Mouse (Mus musculus): ENCODE measurements around the gene Hectd4. TPM values are rescaled to one million over a fixed set of nuclear protein-coding genes. Genes with fewer than 3 reads are reported as not detected.
"Not testable (repeated sequence)": the region's sequence is repeated elsewhere in the genome, so short reads cannot be mapped to it uniquely, and the experiment has no call there.

Hectd4 gene
- polyA plus RNA-seq, 1 experiment from 2014 or later, result 5.2 TPM

- no peak overlapping the region for H3K4me2 ChIP-seq
- no peaks in the 10 kb centered on the region for H3K27me3 ChIP-seq
- no peak for ATAC-seq (replicated peaks; ENCODE audit: low FRiP score)
- H3K4me3 ChIP-seq (replicated peaks), result no peak overlapping the region
- no peak overlapping the region for H3K27ac ChIP-seq
- peaks cover 85% of the 10 kb centered on the region for H3K36me3 ChIP-seq
- H3K9me3 ChIP-seq (replicated peaks), result no peaks in the 10 kb centered on the region
- peaks cover 8% of the 10 kb centered on the region for H3K4me1 ChIP-seq
- H3K9ac ChIP-seq, result no peak overlapping the region
- WGBS, result 75% methylated on average over 7 of the region's 7 CpGs
Measured at GRCm38 (mm10) chr5:121339507-121340230, 119.7 kb downstream of the Hectd4 start.

- WGBS, result 13% methylated on average over 7 of the region's 7 CpGs
- H3K36me3 ChIP-seq, result peaks cover 86% of the 10 kb centered on the region
- peak; percentile 62; the same call in 1 of the 2 replicates for ATAC-seq (replicated peaks; ENCODE audit: low FRiP score)
- H3K9me3 ChIP-seq (replicated peaks), result no peaks in the 10 kb centered on the region
- H3K27ac ChIP-seq, result no peak overlapping the region
- H3K4me2 ChIP-seq, result no peak overlapping the region
- no peak overlapping the region for H3K9ac ChIP-seq
- no peak overlapping the region for H3K4me3 ChIP-seq (replicated peaks)
- peaks cover 8% of the 10 kb centered on the region for H3K4me1 ChIP-seq
- no peaks in the 10 kb centered on the region for H3K27me3 ChIP-seq
Measured at GRCm38 (mm10) chr5:121340965-121341473, 121.0 kb downstream of the Hectd4 start.

- no peak overlapping the region for H3K4me2 ChIP-seq
- no peak overlapping the region for H3K9ac ChIP-seq
- peaks cover 84% of the 10 kb centered on the region for H3K36me3 ChIP-seq
- no peak overlapping the region for H3K4me3 ChIP-seq (replicated peaks)
- H3K27me3 ChIP-seq, result no peaks in the 10 kb centered on the region
- ATAC-seq (replicated peaks; ENCODE audit: low FRiP score), result no peak
- H3K27ac ChIP-seq, result no peak overlapping the region
- 92% methylated on average over 11 of the region's 11 CpGs for WGBS
- no peaks in the 10 kb centered on the region for H3K9me3 ChIP-seq (replicated peaks)
- peaks cover 8% of the 10 kb centered on the region for H3K4me1 ChIP-seq
Measured at GRCm38 (mm10) chr5:121342490-121342889, 122.5 kb downstream of the Hectd4 start.

- no peak overlapping the region for H3K9ac ChIP-seq
- H3K27me3 ChIP-seq, result no peaks in the 10 kb centered on the region
- H3K4me2 ChIP-seq, result no peak overlapping the region
- no peaks in the 10 kb centered on the region for H3K9me3 ChIP-seq (replicated peaks)
- H3K4me1 ChIP-seq, result peaks cover 8% of the 10 kb centered on the region
- ATAC-seq (replicated peaks; ENCODE audit: low FRiP score), result no peak
- H3K36me3 ChIP-seq, result peaks cover 83% of the 10 kb centered on the region
- WGBS, result 92% methylated on average over 8 of the region's 8 CpGs
- no peak overlapping the region for H3K4me3 ChIP-seq (replicated peaks)
- no peak overlapping the region for H3K27ac ChIP-seq
Measured at GRCm38 (mm10) chr5:121343997-121344396, 124.0 kb downstream of the Hectd4 start.

GRCm38 (mm10) chr5:121359229-121359628 lies 139.2 kb downstream of the Hectd4 start:
- H3K9me3 ChIP-seq (replicated peaks), result no peaks in the 10 kb centered on the region
- no peak overlapping the region for H3K9ac ChIP-seq
- 70% methylated on average over 9 of the region's 9 CpGs for WGBS
- ATAC-seq (replicated peaks; ENCODE audit: low FRiP score), result no peak
- H3K4me1 ChIP-seq, result no peaks in the 10 kb centered on the region
- no peak overlapping the region for H3K4me2 ChIP-seq
- H3K4me3 ChIP-seq (replicated peaks), result no peak overlapping the region
- H3K27ac ChIP-seq, result no peak overlapping the region
- no peaks in the 10 kb centered on the region for H3K27me3 ChIP-seq
- H3K36me3 ChIP-seq, result peaks cover 99% of the 10 kb centered on the region

GRCm38 (mm10) chr5:121361696-121362095 lies 141.7 kb downstream of the Hectd4 start:
- Histone ChIP-seq H3K4me2 (no peak overlapping the region), H3K9me3 (replicated peaks) (no peaks in the 10 kb centered on the region), H3K27me3 (no peaks in the 10 kb centered on the region), H3K9ac (no peak overlapping the region), H3K27ac (no peak overlapping the region), H3K36me3 (peaks cover 99% of the 10 kb centered on the region), H3K4me1 (no peaks in the 10 kb centered on the region), H3K4me3 (replicated peaks) (no peak overlapping the region)
- no peak for ATAC-seq (replicated peaks; ENCODE audit: low FRiP score)
- 86% methylated on average over 5 of the region's 5 CpGs for WGBS

GRCm38 (mm10) chr5:121363441-121363840 lies 143.4 kb downstream of the Hectd4 start:
- Histone ChIP-seq H3K4me2 (no peak overlapping the region), H3K9ac (no peak overlapping the region)
- WGBS, result 87% methylated on average over 7 of the region's 7 CpGs

GRCm38 (mm10) chr5:121366449-121367225 lies 146.6 kb downstream of the Hectd4 start:
- Histone ChIP-seq H3K9me3 (replicated peaks) (no peaks in the 10 kb centered on the region), H3K27me3 (no peaks in the 10 kb centered on the region), H3K27ac (no peak overlapping the region), H3K4me3 (replicated peaks) (no peak overlapping the region), H3K4me1 (no peaks in the 10 kb centered on the region), H3K4me2 (no peak overlapping the region), H3K9ac (no peak overlapping the region), H3K36me3 (peaks cover 92% of the 10 kb centered on the region)
- no peak for ATAC-seq (replicated peaks; ENCODE audit: low FRiP score)
- 83% methylated on average over 16 of the region's 16 CpGs for WGBS

More at GRCm38 (mm10) chr5:121363441-121363840, 143.4 kb downstream of the Hectd4 start:
- Histone ChIP-seq H3K27ac (no peak overlapping the region), H3K9me3 (replicated peaks) (no peaks in the 10 kb centered on the region), H3K4me3 (replicated peaks) (no peak overlapping the region), H3K4me1 (no peaks in the 10 kb centered on the region), H3K36me3 (peaks cover 97% of the 10 kb centered on the region), H3K27me3 (no peaks in the 10 kb centered on the region)
- no peak for ATAC-seq (replicated peaks; ENCODE audit: low FRiP score)

GRCm38 (mm10) chr5:121367255-121367654 lies 147.2 kb downstream of the Hectd4 start:
- WGBS, result 74% methylated on average over 4 of the region's 4 CpGs
- no peak overlapping the region for H3K27ac ChIP-seq
- H3K9ac ChIP-seq, result no peak overlapping the region
- H3K4me2 ChIP-seq, result no peak overlapping the region
- H3K4me3 ChIP-seq (replicated peaks), result no peak overlapping the region
- H3K36me3 ChIP-seq, result peaks cover 92% of the 10 kb centered on the region
- no peaks in the 10 kb centered on the region for H3K27me3 ChIP-seq
- no peaks in the 10 kb centered on the region for H3K9me3 ChIP-seq (replicated peaks)
- 0 out of 2 replicates have a peak, but pooled peaks have one; percentile 15 for ATAC-seq (replicated peaks; ENCODE audit: low FRiP score)
- H3K4me1 ChIP-seq, result no peaks in the 10 kb centered on the region

- WGBS, result 84% methylated on average over 6 of the region's 6 CpGs
- no peak overlapping the region for H3K27ac ChIP-seq
- H3K4me3 ChIP-seq (replicated peaks), result no peak overlapping the region
Measured at GRCm38 (mm10) chr5:121371712-121372111, 151.7 kb downstream of the Hectd4 start.

GRCm38 (mm10) chr5:121374790-121375189 lies 154.8 kb downstream of the Hectd4 start:
- WGBS, result 88% methylated on average over 3 of the region's 3 CpGs
- H3K27me3 ChIP-seq, result no peaks in the 10 kb centered on the region
- peaks cover 89% of the 10 kb centered on the region for H3K36me3 ChIP-seq
- H3K9me3 ChIP-seq (replicated peaks), result no peaks in the 10 kb centered on the region
- ATAC-seq (replicated peaks; ENCODE audit: low FRiP score), result no peak
- no peaks in the 10 kb centered on the region for H3K4me1 ChIP-seq
- no peak overlapping the region for H3K27ac ChIP-seq
- H3K9ac ChIP-seq, result no peak overlapping the region
- H3K4me3 ChIP-seq (replicated peaks), result no peak overlapping the region
- no peak overlapping the region for H3K4me2 ChIP-seq

More at GRCm38 (mm10) chr5:121371712-121372111, 151.7 kb downstream of the Hectd4 start:
- H3K27me3 ChIP-seq, result no peaks in the 10 kb centered on the region
- peaks cover 87% of the 10 kb centered on the region for H3K36me3 ChIP-seq
- no peaks in the 10 kb centered on the region for H3K9me3 ChIP-seq (replicated peaks)
- no peak overlapping the region for H3K4me2 ChIP-seq
- H3K4me1 ChIP-seq, result no peaks in the 10 kb centered on the region
- no peak for ATAC-seq (replicated peaks; ENCODE audit: low FRiP score)
- no peak overlapping the region for H3K9ac ChIP-seq

- 80% methylated on average over 5 of the region's 5 CpGs for WGBS
- H3K9me3 ChIP-seq (replicated peaks); H3K27me3 ChIP-seq; H3K4me2 ChIP-seq; H3K4me1 ChIP-seq; H3K4me3 ChIP-seq (replicated peaks); H3K9ac ChIP-seq; ATAC-seq (replicated peaks; ENCODE audit: low FRiP score); H3K27ac ChIP-seq: not testable (repeated sequence)
- H3K36me3 ChIP-seq, result peaks cover 94% of the 10 kb centered on the region
Measured at GRCm38 (mm10) chr5:121376972-121377371, 157.0 kb downstream of the Hectd4 start.

Measured in kidney, embryonic 15.5 days (tissue).